Mouse (Mus musculus): ENCODE data around the gene Ssr3.

Gene Ssr3

GRCm38 (mm10) chr3:65373594-65374182 lies 18.7 kb downstream of the Ssr3 start:
- DNase-seq = no peak

DNA sequence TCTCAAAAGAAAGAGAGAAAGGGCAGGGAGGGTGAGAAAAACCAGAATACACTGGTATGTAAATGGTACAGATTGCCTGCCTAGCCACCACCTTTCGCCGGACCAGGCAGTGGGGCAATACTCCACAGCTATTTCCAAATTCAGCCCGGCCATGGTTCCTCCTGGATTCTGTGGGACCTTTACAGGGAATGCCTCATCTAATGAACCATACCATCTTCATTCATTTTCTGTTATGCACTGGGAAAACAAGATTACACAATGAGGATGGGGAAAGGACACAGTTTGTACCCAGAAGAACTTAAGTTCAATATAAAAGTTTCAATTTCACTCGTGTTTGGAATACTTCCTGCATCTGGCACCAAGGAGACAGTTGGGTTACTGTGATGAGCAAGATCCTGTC lies 19.9 kb downstream of the Ssr3 start:
- DNase-seq = no peak

DNA sequence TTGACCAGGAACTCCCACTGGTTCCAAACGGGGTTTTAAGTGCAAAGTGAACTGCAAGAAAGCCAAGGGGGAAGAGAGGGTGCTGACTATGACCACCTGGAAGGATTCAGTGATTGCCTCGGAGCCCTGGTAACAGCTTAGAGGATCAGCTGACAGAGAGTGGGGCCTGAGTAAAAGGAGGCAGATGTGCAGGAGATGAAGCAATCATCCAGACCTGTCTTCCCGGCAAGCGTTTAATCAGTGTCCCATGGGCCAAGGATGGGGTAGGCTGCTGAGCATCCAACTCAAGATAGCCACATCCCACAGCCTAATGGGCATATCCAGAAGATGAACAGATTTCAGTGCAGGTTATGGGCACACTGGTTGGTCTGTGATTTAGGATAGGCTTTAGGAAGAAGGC lies 24.5 kb downstream of the Ssr3 start:
- no peak for DNase-seq

GRCm38 (mm10) chr3:65365921-65366710 lies 26.3 kb downstream of the Ssr3 start:
- no peak for DNase-seq

DNA sequence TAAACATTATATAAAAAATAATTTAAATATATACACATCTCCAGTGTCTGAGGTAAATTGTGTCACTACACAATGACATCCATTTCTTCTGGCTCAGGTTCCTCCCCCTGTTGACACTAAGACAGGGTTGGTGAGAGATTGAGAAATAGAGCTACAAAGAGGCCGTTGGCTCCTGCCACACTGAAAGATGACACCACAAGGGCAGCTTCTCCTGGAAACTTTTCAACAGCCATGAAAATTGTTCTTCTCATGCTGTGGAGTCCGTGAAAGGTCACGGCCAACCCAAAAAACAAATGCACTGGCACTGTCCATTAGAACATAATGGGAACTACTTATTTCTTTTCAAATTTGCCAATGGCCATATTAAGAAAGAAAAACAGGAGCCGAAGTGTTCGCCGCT lies 27.2 kb downstream of the Ssr3 start:
- DNase-seq = no peak

GRCm38 (mm10) chr3:65363438-65363837 lies 29.0 kb downstream of the Ssr3 start:
- DNase-seq = peak; percentile 24 to 41

DNA sequence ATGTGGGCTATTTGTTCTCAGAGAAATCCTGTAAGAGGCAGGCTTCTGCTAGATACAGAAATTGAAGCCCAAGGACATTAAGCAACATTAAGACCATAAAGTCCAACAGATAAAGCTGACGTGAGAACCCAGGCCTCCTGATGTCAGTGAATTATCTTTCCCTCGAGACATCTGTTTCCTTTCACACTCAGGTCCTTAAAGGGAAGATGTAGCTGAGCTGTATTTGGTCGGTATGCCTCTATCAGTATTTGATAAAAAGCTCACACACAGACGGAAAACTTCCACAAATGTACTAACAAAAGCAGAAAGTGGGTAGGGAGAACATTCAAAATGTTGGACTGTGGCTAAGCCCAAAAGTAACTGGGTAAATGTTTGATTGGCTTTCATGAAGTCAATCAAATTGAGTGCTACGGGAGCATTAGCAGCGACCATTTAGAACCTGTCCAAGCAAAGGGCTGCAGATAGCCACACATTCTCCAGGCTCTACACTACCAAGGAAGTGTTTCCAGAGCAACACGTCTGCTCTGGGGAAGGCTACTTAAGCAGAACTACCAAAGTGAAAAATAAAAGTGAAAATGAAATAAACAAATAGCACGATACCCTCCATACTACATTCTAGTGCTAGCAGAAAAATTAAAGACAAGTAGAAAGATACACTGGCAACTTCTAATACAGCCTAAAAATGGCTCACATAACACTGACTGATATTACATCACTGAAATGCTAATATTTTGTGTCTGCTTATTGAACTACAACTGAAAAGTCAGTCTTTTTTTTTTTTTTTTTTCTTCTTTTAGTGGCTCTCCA lies 32.1 kb downstream of the Ssr3 start:
- no peak for DNase-seq

DNA sequence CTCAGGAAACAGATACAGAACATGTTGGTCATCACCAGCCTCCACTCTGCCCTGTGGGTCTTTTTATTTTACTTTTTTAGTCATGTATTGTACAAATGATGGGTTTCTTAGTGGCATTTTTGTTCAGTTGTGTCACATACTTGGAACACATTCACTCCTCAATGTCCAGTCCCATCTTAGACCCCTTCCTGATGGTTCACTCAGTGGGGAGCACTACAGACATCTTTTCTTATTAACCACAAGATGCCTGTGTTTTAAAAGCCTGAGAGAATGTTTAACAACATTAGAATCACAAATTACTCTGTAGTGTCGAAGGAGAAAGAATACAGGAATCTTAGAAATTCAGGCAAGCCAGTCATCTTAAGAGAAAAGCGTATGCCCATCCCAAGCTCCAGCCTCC lies 33.6 kb downstream of the Ssr3 start:
- DNase-seq = no peak

DNA sequence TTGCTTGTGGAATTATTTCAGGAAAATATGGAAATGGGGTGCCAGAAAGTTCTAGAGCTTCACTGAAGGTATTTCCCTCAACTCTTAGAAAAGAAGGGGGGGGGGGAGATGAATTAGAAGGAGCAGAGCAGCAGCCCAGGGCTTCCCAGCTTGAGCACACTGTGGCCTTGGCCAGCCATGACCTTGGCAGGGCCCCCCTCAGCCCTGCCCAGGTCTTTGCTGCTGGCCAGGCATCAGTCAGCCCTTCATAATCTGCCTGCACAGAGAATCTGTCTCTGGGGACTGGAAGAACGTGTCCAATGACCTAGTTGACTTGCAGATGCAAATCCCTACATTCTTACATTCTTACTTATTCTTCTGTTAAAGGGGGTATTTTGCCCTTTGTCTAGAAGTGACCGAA lies 34.1 kb downstream of the Ssr3 start:
- no peak for DNase-seq

- no peak for DNase-seq
These were observed 36.9 kb downstream of the Ssr3 start for GRCm38 (mm10) chr3:65355479-65355878.

- DNase-seq = peak in 1 of 2 experiments; percentile 5
These were observed 39.0 kb downstream of the Ssr3 start for GRCm38 (mm10) chr3:65353263-65354037.

- DNase-seq = peak; percentile 43 to 71
These were observed 39.9 kb downstream of the Ssr3 start for GRCm38 (mm10) chr3:65352278-65353127.

DNA sequence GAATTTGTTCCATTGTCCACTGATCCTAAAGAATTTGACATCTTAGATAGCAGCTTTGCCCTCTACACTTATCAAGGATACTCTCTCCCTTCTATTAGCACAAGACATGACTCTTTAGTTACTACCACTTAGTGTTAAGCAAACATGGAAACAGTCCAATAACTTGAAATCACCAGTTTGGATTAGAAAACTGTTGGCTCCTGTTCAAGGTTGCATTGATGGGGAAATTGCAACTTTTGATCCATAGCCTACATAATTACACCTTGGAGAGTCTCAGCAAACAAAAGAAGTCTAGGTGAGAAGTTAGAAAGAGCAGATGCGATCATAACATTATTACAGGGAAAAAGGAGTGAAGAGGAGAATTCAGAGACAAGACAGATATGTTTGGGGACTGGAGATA lies 46.2 kb downstream of the Ssr3 start:
- no peak for DNase-seq

GRCm38 (mm10) chr3:65340173-65340951 lies 52.1 kb downstream of the Ssr3 start:
- DNase-seq = no peak

DNA sequence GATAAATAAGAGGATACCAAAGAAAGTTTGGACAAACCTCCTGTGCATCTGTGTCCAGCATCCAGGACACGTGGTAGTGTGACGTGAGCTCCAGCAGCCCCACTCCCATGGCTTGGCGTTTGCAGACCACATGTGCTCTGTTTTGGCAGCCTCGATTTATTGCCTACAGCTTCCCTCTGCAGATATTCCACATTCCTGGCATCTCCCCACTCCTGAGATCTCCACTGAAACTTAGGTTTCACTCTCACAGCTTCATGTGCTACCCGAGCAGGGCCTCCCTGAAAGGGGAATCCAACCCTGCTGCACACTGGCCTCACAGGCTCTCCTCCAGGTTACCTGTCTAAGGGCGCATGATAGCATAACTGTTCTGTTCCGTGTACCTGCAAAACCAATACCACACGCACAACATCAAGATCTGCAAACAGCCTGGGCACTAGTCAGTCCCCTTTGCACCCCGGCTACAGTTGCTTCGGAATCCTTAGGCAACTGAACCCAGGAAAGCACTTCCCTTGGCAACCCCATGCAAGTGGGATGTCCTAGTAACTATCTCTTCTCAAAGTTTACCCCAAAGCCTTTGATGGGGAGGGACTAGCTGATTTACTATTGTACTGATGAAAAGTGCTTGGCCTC lies 54.5 kb downstream of the Ssr3 start:
- DNase-seq = no peak

Measured in cerebellum, postnatal 10 days (tissue).